Mouse (Mus musculus): ENCODE data around the gene Atp7a. TPM values are rescaled to one million over a fixed set of nuclear protein-coding genes. Genes with fewer than 3 reads are reported as not detected.
"Not testable (repeated sequence)": the region's sequence is repeated elsewhere in the genome, so short reads cannot be mapped to it uniquely, and the experiment has no call there.

Atp7a gene
- total RNA-seq, 2 experiments from 2014 or later, result 11.6 to 11.7 TPM

DNA sequence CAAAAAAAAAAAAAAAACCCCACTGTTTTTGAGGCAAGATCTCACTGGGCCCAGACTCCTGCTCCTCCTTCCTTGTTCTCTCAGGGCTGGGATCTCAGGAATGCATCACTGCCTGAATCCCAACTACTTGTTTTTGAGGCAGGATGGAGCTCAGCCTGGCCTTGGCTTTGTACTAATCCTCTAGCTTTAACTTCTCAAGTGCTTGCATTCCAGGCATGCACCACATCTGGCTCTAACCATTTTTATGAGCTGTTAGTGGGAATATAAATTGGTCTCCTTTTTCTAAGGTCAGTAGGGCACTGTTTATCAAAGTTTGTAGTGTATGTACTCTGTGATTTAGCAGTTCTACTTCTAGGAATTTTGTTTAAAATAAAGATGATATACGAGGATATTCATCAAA lies 21.1 kb downstream of the Atp7a start:
- no peak for DNase-seq
- intact Hi-C loops (cut with DNase I; ENCODE audit: low total_unique reads), result no loop called here

DNA sequence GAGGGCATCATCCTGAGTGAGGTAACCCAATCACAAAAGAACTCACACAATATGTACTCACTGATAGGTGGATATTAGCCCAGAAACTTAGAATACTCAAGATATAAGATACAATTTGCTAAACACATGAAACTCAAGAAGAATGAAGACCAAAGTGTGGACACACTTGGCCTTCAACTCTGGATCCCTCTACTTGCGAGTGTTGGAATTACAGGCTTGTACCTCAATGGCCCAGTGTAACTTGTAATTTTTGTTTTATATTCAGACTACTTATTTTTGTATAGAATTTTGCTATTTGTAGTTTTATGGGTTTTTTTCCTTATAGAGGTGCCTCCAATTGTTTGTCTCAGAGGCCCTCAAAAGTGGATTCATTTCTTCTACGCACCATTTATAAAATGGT lies 50.8 kb downstream of the Atp7a start:
- DNase-seq; intact Hi-C loops (cut with DNase I; ENCODE audit: low total_unique reads): not testable (repeated sequence)

DNA sequence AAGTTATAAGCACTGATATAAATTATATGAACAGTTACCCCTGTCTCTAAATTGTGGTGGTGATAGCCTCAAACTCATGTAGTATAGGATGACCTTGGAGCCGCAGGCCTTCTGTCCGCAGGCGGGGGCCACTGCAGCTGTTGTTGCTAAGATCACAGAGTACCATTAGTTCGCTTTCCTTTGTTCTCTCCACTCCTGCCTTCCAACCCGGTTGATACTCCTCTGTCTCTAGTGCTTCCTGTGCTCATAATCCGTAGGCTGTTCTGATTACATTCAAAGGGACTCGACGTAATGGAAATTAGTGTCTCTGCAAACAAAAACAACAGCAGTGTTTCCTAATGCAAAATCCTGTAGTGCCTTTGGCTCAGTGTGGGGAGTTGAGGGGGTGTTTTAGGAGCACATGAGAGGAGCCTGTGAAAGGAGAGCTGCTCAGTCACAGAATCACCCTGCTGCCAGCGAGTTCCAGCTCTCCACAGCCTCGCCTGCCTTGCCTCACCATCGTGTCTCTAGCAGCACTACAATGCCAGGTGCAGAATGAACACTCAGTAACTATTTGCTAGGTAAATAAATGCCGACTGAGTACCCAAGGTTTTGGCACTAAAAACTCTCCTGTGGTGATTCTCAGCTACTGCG lies 53.9 kb downstream of the Atp7a start:
- intact Hi-C loops (cut with DNase I; ENCODE audit: low total_unique reads), result no loop called here
- no peak for DNase-seq

DNA sequence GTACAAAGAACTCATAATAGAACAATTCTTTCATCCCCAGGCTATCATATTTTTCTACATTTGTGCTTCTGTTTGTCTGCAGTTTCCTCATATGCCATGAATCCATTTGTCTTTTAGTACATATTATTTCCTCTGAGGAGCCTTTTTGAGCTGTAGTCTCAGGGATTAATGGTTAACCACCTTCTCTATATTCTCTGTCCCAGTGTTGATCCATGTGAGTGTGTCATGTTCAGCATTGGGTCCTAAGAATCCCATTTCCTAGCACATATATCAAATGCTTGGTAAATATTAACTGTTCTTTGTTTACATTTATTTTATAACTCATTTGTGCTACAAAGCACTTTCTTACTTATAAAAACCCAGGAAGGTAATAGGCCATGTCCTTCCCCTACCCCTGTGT lies 55.4 kb downstream of the Atp7a start:
- DNase-seq, result no peak
- intact Hi-C loops (cut with DNase I; ENCODE audit: low total_unique reads), result no loop called here

DNA sequence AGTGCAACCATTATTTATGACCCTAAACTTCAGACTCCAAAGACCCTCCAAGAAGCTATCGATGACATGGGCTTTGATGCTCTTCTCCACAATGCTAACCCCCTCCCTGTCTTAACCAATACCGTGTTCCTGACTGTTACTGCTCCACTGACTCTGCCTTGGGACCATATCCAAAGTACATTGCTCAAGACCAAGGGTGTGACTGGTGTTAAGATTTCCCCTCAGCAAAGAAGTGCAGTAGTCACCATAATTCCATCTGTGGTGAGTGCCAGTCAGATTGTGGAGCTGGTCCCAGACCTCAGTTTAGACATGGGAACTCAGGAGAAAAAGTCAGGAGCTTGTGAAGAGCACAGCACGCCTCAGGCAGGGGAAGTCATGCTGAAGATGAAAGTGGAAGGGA lies 58.1 kb downstream of the Atp7a start:
- intact Hi-C loops (cut with DNase I; ENCODE audit: low total_unique reads), result no loop called here
- peak; percentile 8 for DNase-seq

DNA sequence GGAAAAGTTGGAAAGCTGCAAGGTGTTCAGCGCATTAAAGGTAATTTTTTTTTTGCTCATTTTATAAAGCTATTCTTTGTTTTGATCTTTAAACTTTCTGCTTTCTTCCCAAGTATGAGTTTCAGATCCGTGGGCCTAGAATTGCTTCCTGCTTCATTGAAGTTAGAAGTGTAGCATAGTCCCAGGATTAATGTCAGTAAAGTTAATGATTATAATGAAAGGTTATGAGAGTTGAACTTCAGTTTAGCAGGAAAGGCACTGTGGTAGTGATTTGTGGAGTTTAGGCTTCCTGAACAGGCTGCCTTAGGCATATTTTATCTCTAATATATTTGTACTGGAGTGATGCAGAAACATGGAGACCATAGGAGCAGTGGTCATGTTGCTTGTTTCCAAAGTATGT lies 58.5 kb downstream of the Atp7a start:
- DNase-seq, result no peak
- intact Hi-C loops (cut with DNase I; ENCODE audit: low total_unique reads), result no loop called here

GRCm38 (mm10) chrX:106092939-106093338 lies 65.9 kb downstream of the Atp7a start:
- DNase-seq, result no peak
- intact Hi-C loops (cut with DNase I; ENCODE audit: low total_unique reads), result no loop called here

DNA sequence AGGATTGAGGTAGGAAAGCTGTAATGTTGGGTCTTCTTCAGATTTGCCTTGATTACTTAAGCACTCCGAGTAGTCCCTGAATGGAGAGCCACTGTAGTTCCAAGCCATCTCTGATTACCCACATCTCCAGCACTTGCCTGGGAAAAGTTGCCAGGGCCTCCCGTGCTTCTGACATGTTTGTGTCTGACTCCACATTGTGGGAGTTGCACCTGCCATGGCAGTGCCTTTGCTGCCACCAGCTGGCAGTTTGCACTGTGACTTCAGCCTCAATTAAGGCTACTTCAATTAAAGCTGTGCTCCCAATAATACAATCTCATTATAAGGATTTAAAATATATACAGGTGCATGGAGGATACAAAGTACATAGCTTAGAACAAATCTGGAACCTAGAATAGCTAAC lies 78.4 kb downstream of the Atp7a start:
- intact Hi-C loops (cut with DNase I; ENCODE audit: low total_unique reads), result no loop called here
- DNase-seq, result peak; percentile 59

DNA sequence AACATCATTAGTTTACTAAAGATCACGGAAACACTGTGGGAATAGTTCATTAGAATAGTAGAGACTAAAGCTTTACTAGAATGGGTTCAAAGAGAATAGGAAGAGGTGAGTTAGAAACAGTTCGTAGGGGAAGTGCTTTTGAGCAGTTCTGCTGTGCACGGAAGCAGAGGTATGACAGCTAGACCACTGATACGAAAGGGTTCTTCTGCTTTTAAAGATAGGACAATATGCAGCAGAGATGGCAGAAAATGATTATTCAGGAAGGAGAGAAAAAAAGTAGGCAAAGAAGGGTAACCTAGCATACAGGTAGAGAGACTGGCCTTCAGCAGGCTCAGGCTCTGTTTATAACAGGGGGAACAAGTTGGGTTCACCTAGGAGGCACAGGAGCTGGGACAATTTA lies 86.8 kb downstream of the Atp7a start:
- no peak for DNase-seq
- intact Hi-C loops (cut with DNase I; ENCODE audit: low total_unique reads), result no loop called here

GRCm38 (mm10) chrX:106114674-106115073 lies 87.6 kb downstream of the Atp7a start:
- intact Hi-C loops (cut with DNase I; ENCODE audit: low total_unique reads), result no loop called here
- no peak for DNase-seq

GRCm38 (mm10) chrX:106122823-106123222 lies 95.7 kb downstream of the Atp7a start:
- DNase-seq, result peak; percentile 11
- intact Hi-C loops (cut with DNase I; ENCODE audit: low total_unique reads), result no loop called here

- DNase-seq, result no peak
- intact Hi-C loops (cut with DNase I; ENCODE audit: low total_unique reads), result no loop called here
Observed at GRCm38 (mm10) chrX:106128283-106128682, 101.2 kb downstream of the Atp7a start.

- DNase-seq, result no peak
- intact Hi-C loops (cut with DNase I; ENCODE audit: low total_unique reads), result no loop called here
Observed at GRCm38 (mm10) chrX:106129877-106130276, 102.8 kb downstream of the Atp7a start.

- intact Hi-C loops (cut with DNase I; ENCODE audit: low total_unique reads), result no loop called here
- DNase-seq, result no peak
Observed at GRCm38 (mm10) chrX:106134916-106135315, 107.8 kb downstream of the Atp7a start.

GRCm38 (mm10) chrX:106135484-106135883 lies 108.4 kb downstream of the Atp7a start:
- intact Hi-C loops (cut with DNase I; ENCODE audit: low total_unique reads), result no loop called here
- no peak for DNase-seq

DNA sequence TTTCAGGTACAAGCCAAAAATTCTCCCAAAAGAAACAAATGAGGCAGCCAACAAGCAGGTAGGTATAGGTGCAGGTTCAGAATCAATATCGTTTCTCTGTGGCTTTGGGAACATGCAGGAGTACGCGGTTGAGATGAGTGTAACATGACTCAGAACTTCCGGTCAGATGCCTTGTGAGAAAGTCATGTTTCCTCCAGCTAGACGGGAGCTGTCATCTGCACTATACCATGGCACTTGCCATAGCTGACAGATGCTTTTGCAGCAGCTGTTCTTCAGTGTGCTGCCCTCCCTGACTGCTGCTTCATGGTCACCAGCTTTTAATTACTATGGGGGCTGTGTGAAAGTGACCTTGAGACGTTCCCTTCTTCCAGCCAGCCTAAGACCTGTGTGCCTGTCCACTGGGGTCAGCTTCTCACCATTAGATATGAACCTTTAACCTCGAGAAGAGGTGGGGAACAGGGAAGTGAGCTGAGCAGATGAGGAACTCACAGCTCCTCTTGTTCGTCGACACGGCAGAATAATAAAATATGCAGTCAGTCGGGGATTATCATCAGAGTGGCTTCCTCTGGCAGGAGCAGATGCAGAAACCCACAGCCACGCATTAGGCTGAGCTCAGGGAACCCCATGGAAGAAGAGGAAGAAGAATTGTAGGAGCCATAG lies 109.0 kb downstream of the Atp7a start:
- no peak for DNase-seq
- intact Hi-C loops (cut with DNase I; ENCODE audit: low total_unique reads), result no loop called here

DNA sequence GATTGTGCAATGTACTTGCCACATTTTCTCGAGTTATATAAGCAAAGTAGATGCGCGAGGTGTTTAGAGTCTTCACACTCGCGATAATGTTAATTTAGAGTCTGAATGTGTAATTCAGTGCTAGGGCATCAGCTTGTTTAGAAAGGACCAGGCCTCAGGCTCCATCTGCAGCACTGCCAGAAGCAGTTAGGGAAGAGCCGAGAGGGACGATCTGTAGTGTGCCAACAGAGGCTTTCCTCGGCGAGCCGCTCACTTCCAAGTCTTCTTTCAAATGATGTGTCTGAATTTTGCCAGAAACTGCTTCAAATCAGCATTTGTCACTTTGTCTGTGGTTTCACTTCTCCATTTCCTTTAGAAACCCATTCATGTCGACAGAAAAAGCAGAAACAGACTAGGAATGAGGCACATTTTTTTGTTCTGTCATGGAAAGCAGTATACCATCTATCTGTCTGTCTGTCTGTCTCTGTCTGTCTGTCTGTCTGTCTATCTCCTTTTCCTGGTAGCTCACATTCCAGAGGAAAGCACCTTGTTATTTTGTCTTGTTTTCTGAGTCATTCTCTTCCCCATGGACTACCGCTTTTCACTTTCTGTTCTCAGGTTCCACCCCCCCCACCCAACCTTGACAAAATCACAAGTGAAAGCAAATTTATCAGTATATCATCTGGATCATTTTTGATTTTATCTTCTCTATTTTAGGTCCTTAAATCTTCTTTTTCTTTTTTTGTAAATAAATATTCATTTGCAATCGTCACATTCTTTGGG lies 112.4 kb downstream of the Atp7a start:
- no peak for DNase-seq
- intact Hi-C loops (cut with DNase I; ENCODE audit: low total_unique reads), result no loop called here

DNA sequence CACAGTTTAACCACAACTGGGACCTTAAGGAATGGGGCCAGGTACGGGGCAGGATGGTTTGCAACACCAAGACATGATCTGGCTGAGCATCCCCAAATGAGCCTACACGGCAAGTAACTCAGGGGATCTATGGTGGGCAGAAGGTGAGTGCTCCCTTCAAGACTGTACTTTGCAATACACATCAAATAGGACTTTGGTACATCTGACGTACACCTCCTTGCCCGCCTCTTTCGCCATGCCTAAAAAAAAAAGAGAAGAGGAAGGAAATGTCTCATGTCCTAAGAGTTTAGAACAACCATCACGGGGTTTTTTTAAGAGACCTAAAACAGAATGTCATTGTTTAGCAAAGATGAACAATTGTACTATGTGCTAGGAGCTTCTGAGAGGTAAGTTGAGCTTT lies 115.9 kb downstream of the Atp7a start, which contains the start of gene Tlr13:
Gene Tlr13 (plus strand): TSS at position 269 of the 400 bp plus-strand sequence.
- no peak for DNase-seq
- intact Hi-C loops (cut with DNase I; ENCODE audit: low total_unique reads), result no loop called here

DNA sequence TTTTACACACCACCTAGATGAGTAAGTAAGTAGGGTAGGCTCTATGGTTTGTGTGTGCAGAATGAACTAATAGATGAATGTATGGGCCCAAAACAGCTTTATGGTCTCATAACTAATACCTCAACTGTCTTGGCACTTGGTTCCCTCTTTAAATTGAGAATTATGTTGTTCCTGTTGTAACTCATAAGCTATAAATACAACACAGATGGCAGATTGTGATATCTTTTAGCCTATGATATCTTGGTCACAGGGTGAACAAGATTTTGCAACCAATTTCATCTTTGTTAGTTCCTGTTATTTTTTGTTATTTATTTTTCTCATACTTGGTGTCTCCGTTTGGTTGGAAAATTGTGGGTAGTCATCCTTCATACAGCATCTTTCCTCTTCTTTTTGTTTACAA lies 121.1 kb downstream of the Atp7a start:
- intact Hi-C loops (cut with DNase I; ENCODE audit: low total_unique reads), result no loop called here
- no peak for DNase-seq

- intact Hi-C loops (cut with DNase I; ENCODE audit: low total_unique reads), result no loop called here
- DNase-seq, result no peak
Observed at GRCm38 (mm10) chrX:106149460-106149859, 122.4 kb downstream of the Atp7a start.

GRCm38 (mm10) chrX:106154180-106154586 lies 127.1 kb downstream of the Atp7a start:
- intact Hi-C loops (cut with DNase I; ENCODE audit: low total_unique reads), result no loop called here
- no peak for DNase-seq
